Mouse (Mus musculus) forebrain, embryonic 13.5 days (tissue): Measurements from ENCODE around the gene Cacng7. TPM values are rescaled to one million over a fixed set of nuclear protein-coding genes. Genes with fewer than 3 reads are reported as not detected.
"Not testable (repeated sequence)": the region's sequence is repeated elsewhere in the genome, so short reads cannot be mapped to it uniquely, and the experiment has no call there.

Experiments
- ATAC-seq: fragments of 200-750 bp; cut with Nextera tagmentation; 2 replicates; pipeline ENCODE4 v1.8.0; 2017
- H3K27ac ChIP-seq: fragments of 300-500 bp; sonication (generic); 2 replicates; pipeline ENCODE4 v1.5.1; 2015; ENCODE audit warnings: inconsistent platforms, mild to moderate bottlenecking, moderate library complexity
- H3K27me3 ChIP-seq: fragments of 300-500 bp; sonication (generic); 2 replicates; pipeline ENCODE4 v1.6.1; 2015; ENCODE audit warnings: mild to moderate bottlenecking, inconsistent platforms
- H3K36me3 ChIP-seq: fragments of 300-500 bp; sonication (generic); 2 replicates; pipeline ENCODE4 v1.6.1; 2015; ENCODE audit warnings: mild to moderate bottlenecking, inconsistent platforms; ENCODE audit not compliant: poor library complexity, severe bottlenecking
- H3K4me1 ChIP-seq: fragments of 300-500 bp; sonication (generic); 2 replicates; pipeline ENCODE4 v1.6.1; 2015; ENCODE audit warnings: inconsistent platforms
- H3K4me2 ChIP-seq: fragments of 300-500 bp; sonication (generic); 2 replicates; pipeline ENCODE4 v1.6.1; 2015; ENCODE audit warnings: inconsistent platforms, mild to moderate bottlenecking, moderate library complexity
- H3K4me3 ChIP-seq: fragments of 300-500 bp; sonication (generic); 2 replicates; pipeline ENCODE4 v1.5.1; 2015; ENCODE audit warnings: mild to moderate bottlenecking, inconsistent platforms
- H3K9ac ChIP-seq: fragments of 300-500 bp; sonication (generic); 2 replicates; pipeline ENCODE4 v1.6.1; 2015; ENCODE audit warnings: mild to moderate bottlenecking, inconsistent platforms
- H3K9me3 ChIP-seq: fragments of 300-500 bp; sonication (generic); replicated peaks from 2 replicates; pipeline ENCODE4 v1.6.1; 2016; ENCODE audit warnings: inconsistent platforms
- WGBS: fragments of 180-500 bp; shearing (Covaris S2); methylation state at CpG from one replicate; pipeline ENCODE4 v1.1.7; 2015; 5-methylcytosine and 5-hydroxymethylcytosine counted together
- polyA plus RNA-seq: library from polyadenylated mRNA; unstranded; fragments of >200 nt; fragmentation: Nextera tagmentation; extraction: Ambion mirVana; gene quantifications from 2 replicates; pipeline ENCODE4 v1.2.1, GENCODE M21; 2015

The Cacng7 gene
- polyA plus RNA-seq: 4.6 TPM in 2 replicates

- no peaks in the 10 kb centered on the region for H3K9me3 ChIP-seq
- H3K27ac ChIP-seq: peak within 1 kb of the TSS; percentile 93
- H3K9ac ChIP-seq: peak within 1 kb of the TSS; percentile 85
- peak within 1 kb of the TSS; percentile 75 for H3K4me2 ChIP-seq
- ATAC-seq: peak; percentile 81
- peaks cover 28% of the 10 kb centered on the region for H3K4me1 ChIP-seq
- 0 out of 2 replicates have a peak, but pooled peaks cover 9% of the 10 kb centered on the region for H3K27me3 ChIP-seq
- under 1% methylated on average over 59 of the region's 65 CpGs for WGBS
- H3K36me3 ChIP-seq: peaks cover 1% of the 10 kb centered on the region; the same call in 1 of the 2 replicates
- peak within 1 kb of the TSS; percentile 77 for H3K4me3 ChIP-seq
These were observed at the start of gene Cacng7 for GRCm38 (mm10) chr7:3332619-3333521. Cacng7 (plus strand) TSS chr7:3332955.

- ATAC-seq: no peak
- Histone ChIP-seq H3K27ac (no peak overlapping the region), H3K9me3 (no peaks in the 10 kb centered on the region), H3K9ac (no peak overlapping the region), H3K36me3 (no peaks in the 10 kb centered on the region), H3K4me2 (no peak overlapping the region), H3K4me1 (peaks cover 7% of the 10 kb centered on the region; the same call in 1 of the 2 replicates), H3K27me3 (no peaks in the 10 kb centered on the region), H3K4me3 (no peak overlapping the region)
- 90% methylated on average over 11 of the region's 11 CpGs for WGBS
These were observed 49.5 kb upstream of the Cacng7 start for GRCm38 (mm10) chr7:3283081-3283875.

- ATAC-seq: no peak
- no peak overlapping the region for H3K4me3 ChIP-seq
- 90% methylated on average over 10 of the region's 10 CpGs for WGBS
- H3K9ac ChIP-seq: no peak overlapping the region
- no peaks in the 10 kb centered on the region for H3K9me3 ChIP-seq
- no peaks in the 10 kb centered on the region for H3K27me3 ChIP-seq
- H3K4me2 ChIP-seq: no peak overlapping the region
- H3K36me3 ChIP-seq: no peaks in the 10 kb centered on the region
- H3K27ac ChIP-seq: no peak overlapping the region
- peaks cover 16% of the 10 kb centered on the region; the same call in 1 of the 2 replicates for H3K4me1 ChIP-seq
These were observed 48.2 kb upstream of the Cacng7 start for GRCm38 (mm10) chr7:3284604-3285003.

GRCm38 (mm10) chr7:3286036-3286435 lies 46.7 kb upstream of the Cacng7 start:
- Histone ChIP-seq H3K4me3 (no peak overlapping the region), H3K9me3 (no peaks in the 10 kb centered on the region), H3K9ac (no peak overlapping the region), H3K27ac (no peak overlapping the region), H3K4me1 (peaks cover 30% of the 10 kb centered on the region), H3K4me2 (no peak overlapping the region), H3K27me3 (no peaks in the 10 kb centered on the region), H3K36me3 (no peaks in the 10 kb centered on the region)
- 92% methylated on average over 5 of the region's 5 CpGs for WGBS
- ATAC-seq: no peak

GRCm38 (mm10) chr7:3287186-3287585 lies 45.6 kb upstream of the Cacng7 start:
- Histone ChIP-seq H3K9ac (no peak overlapping the region), H3K27me3 (no peaks in the 10 kb centered on the region), H3K9me3 (no peaks in the 10 kb centered on the region), H3K4me2 (no peak overlapping the region), H3K4me3 (no peak overlapping the region), H3K36me3 (no peaks in the 10 kb centered on the region), H3K27ac (no peak overlapping the region), H3K4me1 (peaks cover 35% of the 10 kb centered on the region)
- 44% methylated on average over 7 of the region's 7 CpGs for WGBS
- no peak for ATAC-seq

GRCm38 (mm10) chr7:3288976-3289970 lies 43.5 kb upstream of the Cacng7 start, which contains the start of the genes Myadm and Prkcg:
Myadm (plus strand) TSS chr7:3289080.
Prkcg (plus strand) TSS chr7:3289179.
- Histone ChIP-seq H3K4me1 (peaks cover 43% of the 10 kb centered on the region), H3K36me3 (peaks cover 7% of the 10 kb centered on the region), H3K27ac (peak within 1 kb of the TSS; percentile 63), H3K4me2 (peak within 1 kb of the TSS; percentile 62), H3K4me3 (peak within 1 kb of the TSS; percentile 54), H3K9ac (peak within 1 kb of the TSS; percentile 82), H3K27me3 (no peaks in the 10 kb centered on the region), H3K9me3 (no peaks in the 10 kb centered on the region)
- WGBS: 2% methylated on average over 30 of the region's 30 CpGs
- peak; percentile 61 for ATAC-seq

GRCm38 (mm10) chr7:3290257-3291033 lies 42.3 kb upstream of the Cacng7 start:
- peak overlapping the region; percentile 82 for H3K9ac ChIP-seq
- H3K4me3 ChIP-seq: peak overlapping the region; percentile 54
- peak overlapping the region; percentile 63 for H3K27ac ChIP-seq
- H3K9me3 ChIP-seq: no peaks in the 10 kb centered on the region
- ATAC-seq: peak; percentile 91
- peak overlapping the region; percentile 62 for H3K4me2 ChIP-seq
- peaks cover 43% of the 10 kb centered on the region for H3K4me1 ChIP-seq
- H3K36me3 ChIP-seq: peaks cover 18% of the 10 kb centered on the region
- 2% methylated on average over 18 of the region's 18 CpGs for WGBS
- H3K27me3 ChIP-seq: no peaks in the 10 kb centered on the region

- Histone ChIP-seq H3K9ac (no peak overlapping the region), H3K9me3 (no peaks in the 10 kb centered on the region), H3K27ac (no peak overlapping the region), H3K27me3 (no peaks in the 10 kb centered on the region), H3K4me3 (peak overlapping the region; percentile 54), H3K4me2 (peak overlapping the region; percentile 62), H3K4me1 (peaks cover 43% of the 10 kb centered on the region), H3K36me3 (peaks cover 26% of the 10 kb centered on the region)
- 51% methylated on average over 6 of the region's 6 CpGs for WGBS
- no peak for ATAC-seq
These were observed 41.6 kb upstream of the Cacng7 start for GRCm38 (mm10) chr7:3291197-3291596.

- Histone ChIP-seq H3K9ac (no peak overlapping the region), H3K4me2 (no peak overlapping the region), H3K4me3 (no peak overlapping the region), H3K36me3 (peaks cover 30% of the 10 kb centered on the region), H3K27me3 (no peaks in the 10 kb centered on the region), H3K27ac (no peak overlapping the region), H3K4me1 (peaks cover 43% of the 10 kb centered on the region), H3K9me3 (no peaks in the 10 kb centered on the region)
- WGBS: 84% methylated on average over 3 of the region's 3 CpGs
- ATAC-seq: no peak
These were observed 41.0 kb upstream of the Cacng7 start for GRCm38 (mm10) chr7:3291764-3292163.

GRCm38 (mm10) chr7:3292271-3292670 lies 40.5 kb upstream of the Cacng7 start:
- Histone ChIP-seq H3K4me1 (peaks cover 39% of the 10 kb centered on the region), H3K36me3 (peaks cover 35% of the 10 kb centered on the region)
- H3K27ac ChIP-seq, ATAC-seq, H3K4me3 ChIP-seq, H3K9ac ChIP-seq, H3K4me2 ChIP-seq, H3K9me3 ChIP-seq, H3K27me3 ChIP-seq: not testable (repeated sequence)
- WGBS: 86% methylated on average over 12 of the region's 12 CpGs
